Mouse (Mus musculus): ENCODE results near the gene Tnrc6b.

- TF ChIP-seq CTCF (IDR thresholded peaks at IDR 0.05; ENCODE audit: low read depth), result no peak
- TF ChIP-seq EP300 (IDR thresholded peaks at IDR 0.05; ENCODE audit: low read depth), result no peak
Measured at GRCm38 (mm10) chr15:80931345-80931960, 220.3 kb downstream of the Tnrc6b start.
